Mouse (Mus musculus) ES-E14 (cell line): Measurements from ENCODE around the gene Sgsh.

Experiments
- MAFK ChIP-seq: IDR thresholded peaks from 2 replicates; pipeline ENCODE4 v1.6.1; 2014; ENCODE audit warnings: mild to moderate bottlenecking, low read depth, low read length, inconsistent platforms; ENCODE audit not compliant: insufficient read depth
- ZC3H11A ChIP-seq: IDR thresholded peaks from 2 replicates; pipeline ENCODE4 v1.6.1; 2012; ENCODE audit warnings: low read depth, mild to moderate bottlenecking, inconsistent platforms, low read length, borderline replicate concordance
- ZNF384 ChIP-seq: IDR thresholded peaks from 2 replicates; pipeline ENCODE4 v1.6.1; 2012; ENCODE audit warnings: low read depth, low read length, inconsistent platforms

GRCm38 (mm10) chr11:119382338-119382850, 27.1 kb upstream of the Sgsh start:
- TF ChIP-seq ZNF384 (no peak), ZC3H11A (no peak), MAFK (no peak)
